Mouse (Mus musculus) lung, postnatal 25 days (tissue): ENCODE measurements around the gene Trim11.

Experiments
- DNase-seq: peaks from one replicate; pipeline ENCODE4 v3.0.0; 2022; ENCODE audit warnings: low spot score

Trim11 gene

GRCm38 (mm10) chr11:58981541-58982447 is 3.9 kb downstream of the Trim11 start:
- DNase-seq: peak; percentile 66

- DNase-seq: no peak
Observed at GRCm38 (mm10) chr11:58982471-58983097, 4.7 kb downstream of the Trim11 start.

GRCm38 (mm10) chr11:58983691-58984341 is 5.9 kb downstream of the Trim11 start:
- no peak for DNase-seq

- DNase-seq: no peak
Observed at GRCm38 (mm10) chr11:58984657-58985056, 6.8 kb downstream of the Trim11 start.

GRCm38 (mm10) chr11:58985299-58985917 is 7.5 kb downstream of the Trim11 start:
- no peak for DNase-seq

- no peak for DNase-seq
Observed at GRCm38 (mm10) chr11:58989166-58989565, 11.3 kb downstream of the Trim11 start.

- no peak for DNase-seq
Observed at GRCm38 (mm10) chr11:58990141-58990540, 12.2 kb downstream of the Trim11 start.

GRCm38 (mm10) chr11:58990794-58991193 is 12.9 kb downstream of the Trim11 start:
- no peak for DNase-seq

GRCm38 (mm10) chr11:58991911-58992310 is 14.0 kb downstream of the Trim11 start:
- DNase-seq: no peak

GRCm38 (mm10) chr11:58993091-58993670 is 15.3 kb downstream of the Trim11 start:
- DNase-seq: no peak

GRCm38 (mm10) chr11:58994337-58994826 is 16.5 kb downstream of the Trim11 start:
- DNase-seq: peak; percentile 67

GRCm38 (mm10) chr11:58995061-58995806 is 17.3 kb downstream of the Trim11 start:
- no peak for DNase-seq

- peak; percentile 34 for DNase-seq
Observed at GRCm38 (mm10) chr11:58995807-58996370, 18.0 kb downstream of the Trim11 start.

- DNase-seq: no peak
Observed at GRCm38 (mm10) chr11:58997541-58997940, 19.6 kb downstream of the Trim11 start.

- DNase-seq: peak; percentile 28
Observed at GRCm38 (mm10) chr11:58999158-58999557, 21.3 kb downstream of the Trim11 start.

GRCm38 (mm10) chr11:58999830-59000229 is 21.9 kb downstream of the Trim11 start:
- DNase-seq: no peak

GRCm38 (mm10) chr11:59000635-59001034 is 22.7 kb downstream of the Trim11 start:
- no peak for DNase-seq

GRCm38 (mm10) chr11:59002327-59003079 is 24.6 kb downstream of the Trim11 start:
- DNase-seq: no peak

- DNase-seq: peak; percentile 21
Observed at GRCm38 (mm10) chr11:59015052-59015451, 37.2 kb downstream of the Trim11 start.

GRCm38 (mm10) chr11:59026411-59026810 is 48.5 kb downstream of the Trim11 start:
- DNase-seq: no peak
